Mouse (Mus musculus): ENCODE data around the gene Myrfl.

DNA sequence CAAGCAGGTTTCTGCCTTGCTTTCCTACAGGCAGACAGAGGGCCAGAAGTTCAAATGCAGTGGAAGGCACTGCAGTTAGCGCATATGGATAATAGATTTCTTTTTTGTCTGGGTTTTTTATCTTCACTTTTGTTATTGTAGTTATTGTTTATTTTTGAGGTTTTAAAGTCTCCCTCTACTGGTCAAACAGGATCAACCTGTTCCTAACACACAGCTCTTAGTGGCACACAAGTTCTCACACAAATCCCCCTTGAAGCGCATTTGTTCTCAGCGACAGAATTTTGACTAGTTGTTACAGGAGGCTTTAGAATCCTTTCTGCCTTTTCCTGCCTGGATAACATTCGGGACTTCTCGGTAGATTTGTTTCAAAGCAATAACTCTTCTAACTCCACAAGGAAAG lies 13.2 kb downstream of the Myrfl start:
- TF ChIP-seq POLR2A (IDR thresholded peaks at IDR 0.05; ENCODE audit: low read depth, low read length): no peak
- peak; percentile 22; the same call in 1 of the 2 replicates for TF ChIP-seq CTCF (IDR thresholded peaks at IDR 0.05; ENCODE audit: extremely low read depth, insufficient read length, insufficient replicate concordance, low read depth, low read length)

Measured in small intestine, adult 2 months (tissue).